Mouse (Mus musculus) lung, postnatal 25 days (tissue): ENCODE measurements around the gene Gemin7.

ENCODE experiments used
- DNase-seq: peaks from one replicate; pipeline ENCODE4 v3.0.0; 2022; ENCODE audit warnings: low spot score

Gemin7 gene

GRCm38 (mm10) chr7:19547344-19547969, 29.9 kb downstream of the Gemin7 start:
- DNase-seq: peak; percentile 44

GRCm38 (mm10) chr7:19546007-19546406, 31.4 kb downstream of the Gemin7 start:
- DNase-seq: no peak

- no peak for DNase-seq
Measured at GRCm38 (mm10) chr7:19543584-19543983, 33.8 kb downstream of the Gemin7 start.

GRCm38 (mm10) chr7:19542155-19542691, 35.2 kb downstream of the Gemin7 start:
- no peak for DNase-seq

GRCm38 (mm10) chr7:19541681-19542154, 35.7 kb downstream of the Gemin7 start:
- no peak for DNase-seq

GRCm38 (mm10) chr7:19540771-19541566, 36.4 kb downstream of the Gemin7 start:
- peak; percentile 49 for DNase-seq

GRCm38 (mm10) chr7:19534676-19535075, 42.7 kb downstream of the Gemin7 start:
- DNase-seq: no peak

GRCm38 (mm10) chr7:19532240-19532639, 45.2 kb downstream of the Gemin7 start:
- no peak for DNase-seq

GRCm38 (mm10) chr7:19531077-19531476, 46.3 kb downstream of the Gemin7 start:
- no peak for DNase-seq

GRCm38 (mm10) chr7:19525105-19525481, 52.3 kb downstream of the Gemin7 start:
- DNase-seq: no peak

- DNase-seq: no peak
Measured at GRCm38 (mm10) chr7:19524420-19525104, 52.8 kb downstream of the Gemin7 start.

- DNase-seq: peak; percentile 45
Measured at GRCm38 (mm10) chr7:19523757-19524419, 53.5 kb downstream of the Gemin7 start.

- no peak for DNase-seq
Measured at GRCm38 (mm10) chr7:19523017-19523756, 54.2 kb downstream of the Gemin7 start.

- DNase-seq: no peak
Measured at GRCm38 (mm10) chr7:19520032-19520431, 57.4 kb downstream of the Gemin7 start.

- DNase-seq: no peak
Measured at GRCm38 (mm10) chr7:19517652-19518365, 59.6 kb downstream of the Gemin7 start, which contains the start of gene Nkpd1. TSS of gene Nkpd1 (plus strand) at chr7:19517838.
